Mouse (Mus musculus): ENCODE measurements around the gene Wnt9a. TPM values are rescaled to one million over a fixed set of nuclear protein-coding genes. Genes with fewer than 3 reads are reported as not detected.

The Wnt9a gene
- polyA plus RNA-seq (2012; ENCODE audit: insufficient read depth, insufficient read length, low replicate concordance, missing spikeins) = not detected in 2 replicates

GRCm38 (mm10) chr11:59306461-59307421 lies at the start of gene Wnt9a:
Gene Wnt9a (plus strand): TSS chr11:59306928.
- peak within 1 kb of the TSS; percentile 53 for H3K4me3 ChIP-seq (ENCODE audit: insufficient read depth, low read depth, low read length)
- H3K4me1 ChIP-seq (ENCODE audit: control insufficient read depth, insufficient read depth, low read length) = peaks cover 39% of the 10 kb centered on the region
- H3K27ac ChIP-seq (ENCODE audit: insufficient read depth, low read depth, low read length) = no peak within 1 kb of the TSS
- TF ChIP-seq POLR2A (IDR thresholded peaks at IDR 0.05; ENCODE audit: insufficient read depth, low read depth, low read length) = no peak
- no peak for TF ChIP-seq CTCF (IDR thresholded peaks at IDR 0.05; ENCODE audit: insufficient read depth, low read depth, low read length)
- WGBS = 5% methylated on average over 128 of the region's 128 CpGs

DNA sequence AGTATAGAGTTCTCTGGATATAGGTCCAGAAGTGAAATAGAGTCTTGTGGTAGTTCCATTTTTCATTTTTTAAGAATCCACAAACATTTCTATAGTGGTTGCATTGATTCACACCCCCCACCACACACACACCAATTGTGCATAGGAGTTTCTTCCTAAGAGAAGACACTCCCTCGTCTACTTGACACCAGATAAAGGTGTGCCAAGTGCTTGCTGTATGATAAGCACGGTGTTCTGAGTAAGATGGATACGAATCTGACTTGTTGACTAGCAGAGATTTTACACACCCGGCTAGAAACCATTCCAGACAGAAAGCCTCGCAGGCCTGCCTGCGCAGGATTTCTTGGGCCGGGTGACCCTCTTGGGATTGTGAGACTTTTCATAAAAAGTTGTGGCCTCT lies 47.1 kb upstream of the Wnt9a start:
- WGBS = 93% methylated on average over 7 of the region's 7 CpGs
- no peak overlapping the region for H3K4me3 ChIP-seq (ENCODE audit: insufficient read depth, low read depth, low read length)
- no peak overlapping the region for H3K27ac ChIP-seq (ENCODE audit: insufficient read depth, low read depth, low read length)
- H3K4me1 ChIP-seq (ENCODE audit: control insufficient read depth, insufficient read depth, low read length) = peaks cover 11% of the 10 kb centered on the region
- TF ChIP-seq CTCF (IDR thresholded peaks at IDR 0.05; ENCODE audit: insufficient read depth, low read depth, low read length) = no peak
- no peak for TF ChIP-seq POLR2A (IDR thresholded peaks at IDR 0.05; ENCODE audit: insufficient read depth, low read depth, low read length)

DNA sequence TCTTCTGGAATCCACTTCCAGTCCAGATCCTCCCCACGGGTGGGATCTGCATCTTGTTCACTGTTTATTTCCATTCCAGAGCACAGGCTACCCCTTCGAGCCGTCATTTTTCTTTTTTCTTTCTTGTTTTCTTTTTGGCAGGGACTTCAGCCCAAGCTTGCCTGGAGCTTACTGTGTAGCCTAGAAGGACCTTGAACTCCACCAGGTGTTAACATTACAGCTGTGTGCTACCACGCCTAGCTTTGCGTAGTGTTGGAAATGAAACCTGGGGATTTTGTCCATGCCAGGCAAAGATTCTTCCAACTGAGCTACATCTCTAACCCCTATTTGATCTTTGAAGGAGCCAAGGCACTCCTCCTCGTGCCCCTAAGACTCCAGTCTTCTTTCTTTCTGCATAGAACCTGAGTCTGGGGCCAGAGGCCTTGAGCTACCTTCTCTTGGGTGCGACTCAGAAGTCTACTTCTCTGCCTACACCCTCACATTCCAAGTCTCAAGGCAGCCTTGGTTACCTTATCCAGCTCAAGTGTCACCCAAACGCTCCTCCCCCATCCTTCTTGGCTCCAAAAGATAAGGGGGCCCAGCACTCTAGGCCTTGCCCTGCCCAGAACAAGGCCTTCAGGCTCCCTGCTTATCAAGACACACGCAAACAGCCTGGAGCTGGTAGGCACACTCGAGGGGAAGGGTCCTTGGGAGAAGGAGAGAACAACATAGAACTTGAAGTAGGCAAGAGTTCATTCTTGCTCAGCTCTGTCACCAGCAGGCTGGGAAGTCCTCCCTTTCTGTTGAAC lies 45.8 kb upstream of the Wnt9a start:
- 84% methylated on average over 10 of the region's 10 CpGs for WGBS
- Histone ChIP-seq H3K27ac (ENCODE audit: insufficient read depth, low read depth, low read length) (no peak overlapping the region), H3K4me1 (ENCODE audit: control insufficient read depth, insufficient read depth, low read length) (peaks cover 11% of the 10 kb centered on the region), H3K4me3 (ENCODE audit: insufficient read depth, low read depth, low read length) (no peak overlapping the region)
- TF ChIP-seq POLR2A (IDR thresholded peaks at IDR 0.05; ENCODE audit: insufficient read depth, low read depth, low read length) (no peak), CTCF (IDR thresholded peaks at IDR 0.05; ENCODE audit: insufficient read depth, low read depth, low read length) (no peak)

GRCm38 (mm10) chr11:59262308-59262707 lies 44.4 kb upstream of the Wnt9a start:
- TF ChIP-seq POLR2A (IDR thresholded peaks at IDR 0.05; ENCODE audit: insufficient read depth, low read depth, low read length) (no peak), CTCF (IDR thresholded peaks at IDR 0.05; ENCODE audit: insufficient read depth, low read depth, low read length) (no peak)
- H3K27ac ChIP-seq (ENCODE audit: insufficient read depth, low read depth, low read length) = no peak overlapping the region
- H3K4me3 ChIP-seq (ENCODE audit: insufficient read depth, low read depth, low read length) = no peak overlapping the region
- peaks cover 11% of the 10 kb centered on the region for H3K4me1 ChIP-seq (ENCODE audit: control insufficient read depth, insufficient read depth, low read length)

DNA sequence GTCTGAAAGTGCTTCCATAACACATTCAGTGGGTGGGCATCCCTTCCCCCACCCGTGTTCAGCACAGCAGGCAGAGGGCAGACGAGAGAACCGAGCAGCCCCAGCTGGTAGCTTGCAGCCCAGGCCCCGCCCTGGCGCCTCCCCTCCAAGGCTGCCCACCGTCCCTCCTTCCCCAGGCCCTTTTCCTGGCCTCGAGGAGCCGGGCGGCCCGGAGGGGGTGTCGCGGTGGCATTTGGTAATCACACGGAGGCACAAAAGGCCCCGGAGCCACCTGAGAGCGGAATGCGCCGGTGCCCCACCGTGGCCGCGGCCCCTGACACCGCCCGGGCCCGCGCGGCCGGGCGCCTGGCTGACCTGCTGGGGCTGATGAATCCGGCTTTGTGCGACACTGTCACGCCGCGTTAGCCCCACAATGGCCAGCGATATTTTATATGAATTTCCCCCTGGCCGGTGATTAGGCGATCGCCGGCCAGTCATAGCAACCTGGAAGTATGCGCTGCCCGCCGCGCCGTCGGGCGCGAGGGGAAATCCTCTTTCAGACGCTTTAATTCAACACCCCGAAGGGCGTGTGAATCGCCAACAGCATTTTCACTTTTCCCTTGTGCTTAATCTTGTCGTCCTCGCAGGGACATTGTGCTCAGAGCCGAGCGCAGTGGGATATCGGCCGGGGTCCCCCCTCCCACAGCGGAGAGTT lies 42.7 kb upstream of the Wnt9a start:
- Histone ChIP-seq H3K4me3 (ENCODE audit: insufficient read depth, low read depth, low read length) (peak overlapping the region; percentile 48), H3K4me1 (ENCODE audit: control insufficient read depth, insufficient read depth, low read length) (peaks cover 11% of the 10 kb centered on the region), H3K27ac (ENCODE audit: insufficient read depth, low read depth, low read length) (no peak overlapping the region)
- 1% methylated on average over 56 of the region's 56 CpGs for WGBS
- TF ChIP-seq CTCF (IDR thresholded peaks at IDR 0.05; ENCODE audit: insufficient read depth, low read depth, low read length) (no peak), POLR2A (IDR thresholded peaks at IDR 0.05; ENCODE audit: insufficient read depth, low read depth, low read length) (no peak)

- 17% methylated on average over 8 of the region's 8 CpGs for WGBS
- Histone ChIP-seq H3K4me1 (ENCODE audit: control insufficient read depth, insufficient read depth, low read length) (peaks cover 11% of the 10 kb centered on the region), H3K4me3 (ENCODE audit: insufficient read depth, low read depth, low read length) (peak overlapping the region; percentile 48), H3K27ac (ENCODE audit: insufficient read depth, low read depth, low read length) (no peak overlapping the region)
- TF ChIP-seq POLR2A (IDR thresholded peaks at IDR 0.05; ENCODE audit: insufficient read depth, low read depth, low read length) = no peak
- no peak for TF ChIP-seq CTCF (IDR thresholded peaks at IDR 0.05; ENCODE audit: insufficient read depth, low read depth, low read length)
Measured at GRCm38 (mm10) chr11:59264593-59264992, 42.1 kb upstream of the Wnt9a start.

GRCm38 (mm10) chr11:59265154-59265813 lies 41.4 kb upstream of the Wnt9a start:
- 82% methylated on average over 8 of the region's 8 CpGs for WGBS
- no peak overlapping the region for H3K4me3 ChIP-seq (ENCODE audit: insufficient read depth, low read depth, low read length)
- H3K27ac ChIP-seq (ENCODE audit: insufficient read depth, low read depth, low read length) = no peak overlapping the region
- peaks cover 11% of the 10 kb centered on the region for H3K4me1 ChIP-seq (ENCODE audit: control insufficient read depth, insufficient read depth, low read length)
- no peak for TF ChIP-seq CTCF (IDR thresholded peaks at IDR 0.05; ENCODE audit: insufficient read depth, low read depth, low read length)
- no peak for TF ChIP-seq POLR2A (IDR thresholded peaks at IDR 0.05; ENCODE audit: insufficient read depth, low read depth, low read length)

DNA sequence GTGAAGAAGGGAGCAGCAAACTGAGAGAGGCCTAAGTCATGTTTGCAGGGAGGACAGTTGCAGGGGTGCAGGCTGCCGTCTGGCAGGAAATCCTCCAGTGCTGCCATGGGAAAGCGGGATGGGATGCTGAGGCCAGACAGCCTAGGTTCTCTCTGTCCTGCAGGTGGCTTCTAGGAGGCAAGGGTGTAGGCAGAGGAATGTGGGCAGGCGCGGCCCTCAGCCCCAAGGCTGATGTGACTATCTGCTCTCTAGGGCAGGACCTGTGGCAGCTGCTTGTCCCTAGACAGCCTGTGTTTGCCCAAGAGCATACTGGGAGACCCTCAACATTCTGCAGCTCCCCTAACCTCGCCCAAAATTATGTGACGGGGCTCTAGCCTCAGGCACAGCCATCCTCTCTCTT lies 40.0 kb upstream of the Wnt9a start:
- Histone ChIP-seq H3K4me1 (ENCODE audit: control insufficient read depth, insufficient read depth, low read length) (peaks cover 11% of the 10 kb centered on the region), H3K27ac (ENCODE audit: insufficient read depth, low read depth, low read length) (no peak overlapping the region), H3K4me3 (ENCODE audit: insufficient read depth, low read depth, low read length) (no peak overlapping the region)
- TF ChIP-seq POLR2A (IDR thresholded peaks at IDR 0.05; ENCODE audit: insufficient read depth, low read depth, low read length) = no peak
- TF ChIP-seq CTCF (IDR thresholded peaks at IDR 0.05; ENCODE audit: insufficient read depth, low read depth, low read length) = no peak
- WGBS = 56% methylated on average over 6 of the region's 6 CpGs
